Mouse (Mus musculus) WW6 (cell line): ENCODE measurements around the gene Sars.

Experiments used
- DNase-seq: peaks from one replicate; pipeline ENCODE4 v3.0.0-alpha.2; 2013; ENCODE audit warnings: low read depth, low spot score

Gene Sars

GRCm38 (mm10) chr3:108424944-108425623 is 19.9 kb downstream of the Sars start:
- no peak for DNase-seq

DNA sequence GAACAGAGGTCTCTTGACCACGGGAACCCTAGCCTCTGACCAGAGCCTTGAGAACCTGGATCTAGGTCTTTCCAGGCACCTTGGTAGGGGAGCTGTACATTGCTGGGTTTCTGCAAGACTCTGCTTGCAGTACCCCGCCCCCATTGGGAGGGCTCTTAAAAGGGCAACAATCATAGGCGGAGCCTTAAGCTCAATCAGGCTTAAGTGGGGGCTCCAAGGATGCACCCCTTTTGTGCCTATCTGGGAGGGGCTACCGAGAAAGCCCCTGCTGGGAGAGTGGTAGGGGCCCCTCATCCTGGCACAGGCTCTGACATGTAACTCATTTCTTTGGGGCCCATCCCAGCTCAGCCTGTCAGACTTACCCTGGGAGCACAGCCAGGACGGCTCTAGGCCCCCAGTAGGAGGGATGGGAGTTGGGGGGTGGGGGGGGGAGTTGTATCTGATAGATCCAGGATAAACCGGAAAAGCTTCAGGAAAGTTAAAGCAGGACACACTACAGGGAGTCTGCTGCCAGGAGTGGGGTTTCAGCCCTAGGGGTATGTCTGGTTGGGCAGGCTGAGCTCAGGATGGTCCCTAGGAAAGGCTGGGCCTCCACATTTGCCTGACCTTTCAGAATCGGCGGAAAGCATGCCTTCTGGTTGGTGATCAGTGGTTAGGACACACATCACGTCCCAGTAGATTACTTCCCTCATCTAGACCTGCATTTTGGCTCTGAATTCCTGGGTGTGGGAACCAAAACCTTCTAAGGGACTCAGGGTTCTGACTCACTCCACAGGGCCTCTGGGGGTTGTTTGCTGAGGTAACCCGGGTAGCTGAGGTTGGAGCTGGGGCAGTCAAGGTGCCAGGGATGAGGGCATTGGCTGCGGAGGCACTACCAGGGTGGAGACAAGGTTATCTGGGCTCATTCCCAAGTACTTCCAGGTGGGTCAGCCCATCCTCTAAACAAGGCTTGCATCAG is 20.9 kb downstream of the Sars start:
- DNase-seq = no peak

GRCm38 (mm10) chr3:108423006-108423405 is 22.0 kb downstream of the Sars start:
- DNase-seq = no peak

- no peak for DNase-seq
These were observed 29.2 kb downstream of the Sars start for GRCm38 (mm10) chr3:108415831-108416223.

DNA sequence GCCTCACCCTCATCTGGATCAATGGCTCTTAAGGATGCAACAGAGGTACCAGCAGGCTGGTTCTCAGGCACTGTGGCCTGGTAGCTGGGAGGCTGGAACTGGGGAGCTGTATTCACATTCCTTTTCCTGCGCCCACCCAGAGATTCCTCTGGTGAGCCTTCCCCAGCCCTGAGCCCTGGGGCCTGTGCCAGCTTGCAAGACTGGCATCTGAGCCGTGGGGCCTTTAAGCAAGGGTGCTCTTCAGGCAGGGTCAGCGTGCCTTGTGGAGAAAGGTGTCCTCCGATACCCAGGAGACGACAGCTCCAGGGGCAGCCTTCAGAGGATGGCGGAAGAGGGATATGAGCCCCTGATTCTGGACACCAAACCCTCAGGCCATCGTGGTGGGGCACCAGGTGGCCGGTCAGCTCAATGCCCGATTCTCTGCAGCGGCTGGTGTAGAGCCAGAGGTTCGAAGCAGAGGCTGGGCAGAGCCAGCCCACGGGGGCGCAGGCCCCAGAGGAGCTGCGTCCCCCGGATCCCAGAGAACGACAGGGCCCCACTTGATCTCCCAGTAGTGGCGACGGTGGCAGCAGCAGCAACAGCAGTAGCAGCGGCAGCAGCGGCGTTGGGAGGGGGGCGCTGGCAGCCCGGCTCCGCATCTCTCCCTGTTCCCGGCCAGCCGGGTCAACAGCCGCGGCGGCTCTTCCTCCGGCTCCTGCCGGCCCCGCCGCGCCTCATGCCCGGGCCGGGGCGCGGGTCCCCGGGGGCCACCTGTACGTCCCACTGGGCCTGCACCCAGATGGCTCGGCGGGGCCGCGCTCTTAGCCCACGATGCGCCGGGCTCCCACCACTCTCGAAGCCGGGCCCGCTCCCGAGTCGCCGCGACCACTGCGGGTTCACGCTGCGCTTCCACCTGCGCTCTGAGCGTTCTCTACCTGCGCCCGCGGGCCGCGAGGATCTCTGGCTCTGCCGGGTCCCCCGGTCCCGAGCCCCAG is 29.9 kb downstream of the Sars start, which contains the start of gene Celsr2:
Celsr2 (minus strand) TSS at position 696 of the 974 bp plus-strand sequence.
- DNase-seq = no peak

DNA sequence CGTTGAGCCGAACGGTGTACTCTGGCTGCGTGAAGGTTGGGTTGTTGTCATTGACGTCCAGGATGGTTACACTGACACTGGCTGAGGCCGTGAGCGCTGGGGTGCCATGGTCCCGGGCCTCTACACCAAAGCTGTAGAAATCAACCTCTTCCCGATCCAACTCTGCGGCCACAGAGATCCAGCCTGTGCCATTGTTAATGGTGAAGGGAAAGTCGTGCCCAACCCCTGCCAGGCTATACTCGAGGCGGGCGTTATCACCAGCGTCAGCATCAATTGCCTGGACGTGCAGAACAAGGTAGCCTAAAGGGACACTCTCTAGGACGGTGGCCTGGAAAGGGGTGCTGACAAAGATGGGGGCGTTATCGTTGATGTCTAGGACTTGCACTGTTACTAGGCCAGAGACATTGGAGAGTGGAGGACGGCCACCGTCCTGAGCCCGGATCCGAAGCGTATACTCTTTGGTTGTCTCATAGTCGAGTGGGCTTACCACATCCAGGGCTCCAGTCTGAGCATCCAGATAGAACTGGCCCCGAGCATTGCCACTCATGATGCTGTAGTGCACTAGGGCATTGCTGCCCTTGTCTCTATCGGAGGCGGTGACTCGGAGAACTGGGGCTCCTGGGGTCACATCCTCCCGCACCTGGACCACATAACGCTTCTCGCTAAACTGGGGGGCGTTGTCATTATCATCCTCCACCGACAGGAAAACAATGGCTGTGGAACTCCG is 31.2 kb downstream of the Sars start:
- no peak for DNase-seq

DNA sequence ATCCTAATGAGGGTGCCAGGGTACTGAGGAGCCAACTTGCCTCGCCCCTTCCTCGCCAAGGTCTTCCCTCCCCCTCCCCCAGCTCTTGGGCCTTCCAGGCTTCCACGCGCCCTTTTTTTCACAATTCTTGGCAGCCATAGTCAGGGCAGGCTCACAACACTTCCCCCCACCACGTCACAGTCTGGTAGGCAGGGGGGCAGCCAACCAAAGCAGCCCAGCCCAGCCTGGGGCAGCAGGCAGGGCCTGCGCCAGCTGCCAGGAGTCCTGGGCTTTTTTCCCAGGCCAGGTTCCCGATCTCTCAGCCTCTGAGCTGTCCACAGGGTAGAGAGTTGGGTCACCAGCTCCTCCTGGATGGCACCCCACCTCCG is 33.3 kb downstream of the Sars start:
- DNase-seq = no peak

GRCm38 (mm10) chr3:108411026-108411753 is 33.8 kb downstream of the Sars start:
- no peak for DNase-seq

- DNase-seq = no peak
These were observed 34.7 kb downstream of the Sars start for GRCm38 (mm10) chr3:108410359-108410714.

DNA sequence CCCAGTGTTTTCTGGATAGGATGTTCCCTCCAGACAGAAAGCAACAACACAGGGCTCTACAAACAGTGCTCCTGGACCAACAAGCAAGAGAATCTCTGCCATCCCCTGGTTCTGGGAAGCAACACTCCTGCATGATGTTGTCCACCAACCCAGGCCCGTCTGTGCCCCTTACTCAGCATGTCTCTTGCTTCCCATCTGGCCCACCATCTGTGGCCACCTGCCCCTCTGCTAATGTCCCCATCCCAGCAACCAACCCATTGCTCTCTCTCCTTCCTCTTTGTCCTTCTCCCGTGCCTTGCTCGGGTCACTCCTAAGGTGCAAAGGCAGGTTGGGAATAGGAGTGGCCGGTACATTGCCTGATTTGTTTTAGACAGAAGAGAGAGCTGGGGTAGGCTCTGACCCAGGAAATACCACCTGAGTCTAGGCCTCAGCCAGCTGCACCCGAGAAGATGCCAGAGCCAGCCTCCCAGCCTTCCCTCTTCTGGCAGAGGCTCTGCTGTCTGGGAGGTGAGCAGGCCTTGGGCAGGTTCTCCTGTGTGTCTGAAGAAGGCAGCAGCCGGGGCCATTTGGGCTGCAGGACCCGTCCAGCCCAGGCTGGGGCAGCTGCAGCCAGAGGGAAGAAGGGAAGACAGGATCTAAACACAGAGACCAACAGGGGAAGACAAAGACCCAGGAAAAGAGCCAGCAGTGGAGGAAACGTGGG is 35.2 kb downstream of the Sars start:
- DNase-seq = no peak

DNA sequence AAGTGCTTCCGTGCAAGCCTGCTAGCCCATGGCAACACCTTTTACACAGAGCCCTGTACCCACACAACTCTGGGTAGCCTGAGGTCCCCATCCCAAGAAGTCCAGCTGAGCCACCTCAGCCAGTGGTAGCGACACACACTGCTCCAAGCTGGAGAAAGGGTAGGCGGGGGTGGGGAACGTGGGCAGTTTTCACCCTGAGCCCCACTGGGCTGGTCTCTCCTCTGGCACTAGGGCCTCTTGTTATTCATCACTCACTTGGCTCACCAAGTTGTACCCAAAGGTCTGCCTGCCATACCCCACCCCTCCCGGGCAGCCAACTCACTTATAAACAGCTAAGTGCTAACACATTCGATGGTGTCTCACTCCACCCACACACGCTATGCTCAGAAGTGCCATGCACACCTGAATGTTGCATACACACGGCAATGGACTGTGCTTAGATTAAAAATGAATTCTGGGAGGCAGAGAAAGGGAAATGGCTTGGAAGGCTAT is 36.4 kb downstream of the Sars start:
- no peak for DNase-seq

GRCm38 (mm10) chr3:108406306-108406885 is 38.6 kb downstream of the Sars start:
- no peak for DNase-seq

DNA sequence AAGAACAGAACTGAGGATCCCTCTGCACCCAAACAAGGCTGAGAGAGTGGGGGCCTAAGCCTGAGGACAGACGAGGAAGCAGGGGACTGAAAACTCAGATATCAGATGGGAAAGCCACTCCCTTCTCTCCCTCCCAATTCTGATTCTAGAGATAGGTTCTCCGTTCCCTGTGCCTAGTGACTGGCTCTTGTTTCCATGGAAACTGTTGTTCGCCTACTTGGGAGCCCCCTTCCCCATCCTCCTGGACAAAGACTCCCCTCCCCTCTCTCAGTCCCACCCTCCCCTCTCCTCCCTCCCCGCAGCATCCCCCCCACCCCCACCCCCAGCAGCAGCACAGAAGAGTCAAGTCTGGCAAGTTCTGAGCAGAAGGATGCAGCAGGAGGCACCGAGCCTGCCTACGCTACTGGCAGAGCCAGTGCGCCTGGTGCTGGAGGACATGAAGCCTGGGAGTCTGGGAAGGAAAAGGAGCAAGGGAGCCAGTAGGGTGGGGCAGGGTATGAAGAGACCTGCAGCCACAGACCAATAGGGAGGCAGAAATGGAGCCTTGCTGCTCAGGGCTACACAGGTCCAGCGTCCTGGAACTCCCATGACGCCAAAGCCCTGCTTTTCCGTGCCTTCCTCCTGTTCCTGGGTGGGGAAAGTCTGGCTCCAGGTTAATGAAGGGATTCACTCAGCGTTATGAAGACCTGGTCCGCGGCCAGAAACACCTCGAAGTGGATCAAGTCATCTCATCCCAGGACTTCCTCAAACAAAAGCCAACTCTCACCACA is 39.3 kb downstream of the Sars start:
- no peak for DNase-seq

- no peak for DNase-seq
These were observed 42.5 kb downstream of the Sars start for GRCm38 (mm10) chr3:108402528-108402920.

DNA sequence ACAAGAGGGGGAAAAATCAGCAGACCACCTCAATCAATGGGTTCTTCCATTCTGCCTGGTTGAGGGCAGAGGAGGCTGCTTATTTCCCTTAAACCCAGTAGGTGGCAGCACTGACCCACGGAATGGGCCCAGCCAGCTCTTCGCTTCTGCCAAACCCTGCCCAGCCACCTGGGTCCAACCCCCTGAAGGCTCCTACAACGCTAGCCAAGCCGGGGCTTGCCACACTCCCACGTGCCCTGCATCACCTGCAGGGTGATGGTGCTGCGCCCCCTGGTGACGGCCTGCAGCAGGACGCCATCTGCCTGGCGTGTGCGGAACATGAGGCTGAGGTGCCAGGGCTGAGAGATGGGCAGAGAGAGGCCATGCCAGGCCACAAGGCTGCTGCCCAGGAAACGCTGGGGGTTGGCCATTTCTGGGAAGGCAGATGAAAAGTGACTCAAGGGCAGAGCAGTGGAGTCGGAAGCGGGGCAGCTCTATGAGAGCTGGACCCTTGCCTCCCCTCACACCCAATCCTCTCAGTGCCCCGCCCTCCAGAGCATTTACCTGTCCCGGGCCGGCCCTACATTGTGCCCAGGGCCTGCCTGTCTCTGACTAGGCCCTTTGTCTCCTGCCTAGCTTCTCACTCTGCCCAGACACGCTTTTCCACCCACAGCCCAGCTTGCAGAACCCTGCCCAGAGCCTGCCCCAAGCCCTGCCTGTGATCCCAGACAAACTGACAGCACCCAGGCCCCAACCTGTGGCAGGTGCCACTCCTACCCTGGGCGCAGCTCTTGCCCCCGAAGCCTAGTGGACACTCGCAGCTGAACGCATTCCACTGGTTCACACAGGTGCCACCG is 43.1 kb downstream of the Sars start:
- DNase-seq = peak; percentile 75

GRCm38 (mm10) chr3:108400442-108400841 is 44.6 kb downstream of the Sars start:
- no peak for DNase-seq

DNA sequence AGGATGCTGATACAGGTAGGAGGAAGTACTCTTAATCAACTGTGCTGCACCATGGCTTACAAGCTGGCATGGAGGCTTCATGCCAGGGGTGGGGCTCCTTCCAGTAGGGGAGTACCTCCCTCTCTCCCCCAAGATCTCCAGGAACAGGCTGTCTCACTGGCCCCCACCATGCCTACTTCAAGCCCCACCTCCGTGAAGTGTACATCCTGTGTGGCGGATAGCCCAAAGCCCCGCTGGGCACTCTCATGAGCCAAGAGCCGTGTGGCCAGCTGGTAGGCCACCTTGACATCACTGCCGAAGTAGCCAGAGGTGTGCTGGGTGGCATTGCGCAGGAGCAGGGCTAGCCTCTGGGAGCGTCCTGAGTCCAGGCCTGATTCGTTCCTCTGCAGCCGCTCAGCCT is 46.7 kb downstream of the Sars start:
- no peak for DNase-seq

GRCm38 (mm10) chr3:108392793-108393192 is 52.2 kb downstream of the Sars start:
- DNase-seq = no peak
